ENCODE assay signal across 13 mouse cellular contexts in the genomic region with DNA sequence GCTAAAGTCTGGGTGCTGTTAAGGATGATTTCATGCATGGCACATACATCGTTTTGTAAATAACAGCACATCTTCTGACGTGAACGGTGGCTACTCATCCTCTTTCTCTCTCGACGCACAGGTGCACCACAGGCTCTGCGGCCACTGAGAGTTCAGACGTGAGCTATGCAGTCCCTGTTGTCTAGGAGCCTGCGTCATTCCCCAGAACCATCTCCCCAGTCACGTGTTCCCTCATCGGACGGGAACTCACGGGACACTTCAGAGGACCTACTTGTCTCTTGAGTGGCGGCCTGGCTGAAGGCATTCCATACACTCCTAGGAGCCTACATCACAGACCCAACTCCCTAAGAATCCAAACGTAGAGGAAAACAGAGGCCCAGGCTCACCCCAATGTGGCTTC. TPM values are rescaled to one million over a fixed set of nuclear protein-coding genes. Genes with fewer than 3 reads are reported as not detected.
DNase-seq lines count a peak whose midpoint lies in the region; ATAC-seq and TF ChIP-seq lines count a peak whose summit lies in the region.
"Had no signal": no experiment of that assay in that cellular context is flagged by ENCODE, and none has a peak within 500 bp of the region (broad histone marks: within the 10 kb centered on the region; RNA-seq: fewer than 3 reads in every experiment).

No protein-coding gene starts in this region.

- TF ChIP-seq EP300 in CH12.LX (IDR thresholded peaks at IDR 0.05; ENCODE audit: low read length) = no peak

- no peaks in the 10 kb centered on the region for H3K36me3 ChIP-seq in heart, embryonic 13.5 days
- H3K36me3 ChIP-seq in CH12.LX (replicated peaks in 1 of 2; ENCODE audit: control insufficient read depth in 1 of 2, insufficient read depth in 1 of 2, low read length in 1 of 2) = no peaks in the 10 kb centered on the region
- no peaks in the 10 kb centered on the region for H3K36me3 ChIP-seq in thymus, adult 2 months (ENCODE audit: control insufficient read depth, insufficient read depth, low read length)

- no peak overlapping the region for H3K9ac ChIP-seq in heart, embryonic 13.5 days
- no peak overlapping the region for H3K9ac ChIP-seq in CH12.LX (ENCODE audit: insufficient read depth, low read depth)
- H3K9ac ChIP-seq: liver, embryonic 14.5 days had no signal

- no peak for TF ChIP-seq POLR2A in CH12.LX (IDR thresholded peaks at IDR 0.05; ENCODE audit: low read depth, low read length)
- TF ChIP-seq POLR2A in thymus, adult 2 months (IDR thresholded peaks at IDR 0.05; ENCODE audit: control insufficient read depth, extremely low read depth, insufficient read depth, low read length, poor library complexity) = no peak

- H3K79me2 ChIP-seq in CH12.LX (replicated peaks; ENCODE audit: control insufficient read depth, extremely low read depth, insufficient read depth, poor library complexity, severe bottlenecking) = peaks cover 27% of the 10 kb centered on the region

- dilution Hi-C loops in CH12.LX (cut with MboI; ENCODE audit: extremely low pct_ligation_motif_present, extremely low pct_unique_long_range_greater_than_20kb, low sequenced_read_pairs) = no loop called here

- TF ChIP-seq CTCF in CH12.LX (conservative IDR thresholded peaks at IDR 0.05 in 1 of 2, IDR thresholded peaks at IDR 0.05 in 1 of 2; ENCODE audit: low read depth in 2 of 2, low read length in 2 of 2) = no peak
- TF ChIP-seq CTCF in thymus, adult 2 months (IDR thresholded peaks at IDR 0.05; ENCODE audit: borderline replicate concordance, control insufficient read depth, extremely low read depth, insufficient read depth, low read length, poor library complexity) = no peak

- intact Hi-C loops in heart, postnatal 25 days (cut with DNase I) = loop anchor here (5.0 kb wide), 2 partner anchors 79 to 211 kb away; no protein-coding TSS in a partner anchor

- peaks cover 46% of the 10 kb centered on the region for H3K4me1 ChIP-seq in heart, embryonic 13.5 days
- H3K4me1 ChIP-seq in CH12.LX (ENCODE audit: control insufficient read depth in 1 of 2, insufficient read depth in 2 of 2) = peaks cover 21 to 60% of the 10 kb centered on the region in 2 experiments
- peaks cover 17% of the 10 kb centered on the region for H3K4me1 ChIP-seq in thymus, adult 2 months (replicated peaks; ENCODE audit: control insufficient read depth, insufficient read depth, low read length)

- H3K27me3 ChIP-seq in heart, embryonic 13.5 days (replicated peaks) = no peaks in the 10 kb centered on the region
- no peaks in the 10 kb centered on the region for H3K27me3 ChIP-seq in CH12.LX (replicated peaks)
- no peaks in the 10 kb centered on the region for H3K27me3 ChIP-seq in thymus, adult 2 months (ENCODE audit: control insufficient read depth, insufficient read depth, low read length)

- ATAC-seq in CD4-positive, CD25-positive, alpha-beta regulatory T cell, adult 4 months = no peak
- no peak for ATAC-seq in heart, embryonic 13.5 days (ENCODE audit: extremely low read depth, insufficient number of reproducible peaks, low FRiP score, low TSS enrichment)
- ATAC-seq: forebrain, embryonic 14.5 days had no signal

- H3K27ac ChIP-seq in heart, embryonic 13.5 days (replicated peaks) = 0 out of 2 replicates have a peak overlapping the region, but pooled peaks have one; percentile 29
- H3K27ac ChIP-seq in CH12.LX (ENCODE audit: insufficient read depth, low read depth) = peak overlapping the region; percentile 22; the same call in 1 of the 2 replicates
- H3K27ac ChIP-seq in thymus, adult 2 months (ENCODE audit: control insufficient read depth, insufficient read depth, low read length) = no peak overlapping the region
- H3K27ac ChIP-seq: liver, embryonic 14.5 days had no signal

- peak; percentile 19 for DNase-seq in CD4-positive, CD25-positive, alpha-beta regulatory T cell, adult 2 months (ENCODE audit: low read depth, low spot score)
- DNase-seq in heart, postnatal 25 days (ENCODE audit: low spot score) = no peak
- no peak for DNase-seq in CH12.LX (ENCODE audit: extremely low read depth)
- peak; percentile 71 for DNase-seq in lung, postnatal 25 days (ENCODE audit: low spot score)
- no peak for DNase-seq in kidney, postnatal 4 days
- DNase-seq in thymus, adult 2 months = no peak
- DNase-seq: adrenal gland, adult 2 months; kidney, adult 2 months; layer of hippocampus, postnatal 36 days had no signal

- TF ChIP-seq RAD21 in CH12.LX (IDR thresholded peaks at IDR 0.05; ENCODE audit: low read depth, low read length) = no peak

- H3K4me3 ChIP-seq in heart, embryonic 13.5 days = no peak overlapping the region
- peak overlapping the region in 1 of 3 experiments; percentile 44 for H3K4me3 ChIP-seq in CH12.LX (replicated peaks in 1 of 3; ENCODE audit: low read depth in 2 of 3, low read length in 2 of 3, poor library complexity in 1 of 3)
- no peak overlapping the region for H3K4me3 ChIP-seq in thymus, adult 2 months (ENCODE audit: control insufficient read depth, insufficient read depth, low read length)

- no peaks in the 10 kb centered on the region for H3K9me3 ChIP-seq in heart, embryonic 13.5 days
- H3K9me3 ChIP-seq in CH12.LX (replicated peaks; ENCODE audit: low read length) = no peaks in the 10 kb centered on the region

- H3K4me2 ChIP-seq in heart, embryonic 13.5 days = peak overlapping the region; percentile 91
- H3K4me2 ChIP-seq in CH12.LX (ENCODE audit: insufficient read depth, low read depth, poor library complexity, severe bottlenecking) = no peak overlapping the region

- in situ Hi-C loops in CH12.LX (cut with MboI; ENCODE audit: low pct_ligation_motif_present, low pct_unique_long_range_greater_than_20kb, low sequenced_read_pairs) = loop anchor here (10.0 kb wide), 1 partner anchor 51 kb away; no protein-coding TSS in a partner anchor

- WGBS in heart, embryonic 13.5 days = 24% methylated on average over 14 of the region's 14 CpGs
- 86% methylated on average over 14 of the region's 14 CpGs for WGBS in thymus, adult 2 months

TF ChIP-seq in CH12.LX, 34 proteins besides CTCF, POLR2A, EP300 and RAD21:
- TF ChIP-seq TCF12 (IDR thresholded peaks at IDR 0.05; ENCODE audit: low read depth, low read length) (no peak), IRF4 (IDR thresholded peaks at IDR 0.05; ENCODE audit: low read depth, low read length) (no peak), PAX5 (IDR thresholded peaks at IDR 0.05; ENCODE audit: low read length) (no peak), CHD2 (IDR thresholded peaks at IDR 0.05; ENCODE audit: low read length) (no peak), ELF1 (IDR thresholded peaks at IDR 0.05; ENCODE audit: low read depth, low read length) (no peak), JUND (conservative IDR thresholded peaks at IDR 0.05; ENCODE audit: low read depth, low read length) (no peak), ZC3H11A (IDR thresholded peaks at IDR 0.05; ENCODE audit: low read depth, low read length) (no peak), ZMIZ1 (IDR thresholded peaks at IDR 0.05; ENCODE audit: low read depth, low read length) (no peak), NRF1 (IDR thresholded peaks at IDR 0.05; ENCODE audit: low read depth, low read length) (no peak), GABPA (IDR thresholded peaks at IDR 0.05; ENCODE audit: insufficient replicate concordance, low read depth, low read length) (no peak), MAFK (IDR thresholded peaks at IDR 0.05; ENCODE audit: insufficient replicate concordance, low read length) (no peak), TBP (conservative IDR thresholded peaks at IDR 0.05; ENCODE audit: low read depth, low read length) (no peak), SMC3 (IDR thresholded peaks at IDR 0.05; ENCODE audit: low read depth, low read length) (no peak), NELFE (IDR thresholded peaks at IDR 0.05; ENCODE audit: low read depth, low read length) (no peak), E2F4 (IDR thresholded peaks at IDR 0.05; ENCODE audit: insufficient replicate concordance, low read depth, low read length) (no peak), USF1 (IDR thresholded peaks at IDR 0.05; ENCODE audit: low read depth, low read length) (no peak), KAT2A (IDR thresholded peaks at IDR 0.05; ENCODE audit: insufficient replicate concordance, low read length) (no peak)
TF ChIP-seq in CH12.LX: peak in this region for 0.

RNA-seq across cellular contexts. Expression of gene Ubl3, which starts 1.1 kb away (rescaled TPM):
- polyA plus RNA-seq in CD4-positive, CD25-positive, alpha-beta regulatory T cell, adult 4 months (2017; shearing (Covaris generic)) = 100 to 1,000 TPM in 1 of 2 experiments, 10 to 100 TPM in 1; 85.9 to 102 TPM
- 55.0 and 59.1 TPM in 2 replicates for polyA plus RNA-seq in heart, embryonic 13.5 days (2015; fragmentation: Nextera tagmentation; extraction: Ambion mirVana)
- total RNA-seq in heart, postnatal 25 days (2021) = 10 to 100 TPM; 89.6 to 99.7 TPM
- total RNA-seq in CH12.LX (2012; rRNA removed) = 44.8 and 46.9 TPM in 2 replicates
- 83.3 and 83.5 TPM in 2 replicates for total RNA-seq in CH12.LX (2014; rRNA removed)
- polyA plus RNA-seq in CH12.LX (2012; ENCODE audit: insufficient read length, low read depth) = 81.8 and 85.9 TPM in 2 replicates
- polyA plus RNA-seq in thymus, adult 2 months (2012; rRNA removed) = 45.3 and 48.2 TPM in 2 replicates

Comparison
In these comparisons a context has a peak if more than half of its experiments do, and no peak if none do; other contexts are left out.
1. DNase-seq: peak in CD4-positive, CD25-positive, alpha-beta regulatory T cell, adult 2 months (single experiment) and lung, postnatal 25 days (single experiment); none in heart, postnatal 25 days (single experiment), CH12.LX (single experiment), kidney, postnatal 4 days (0 of 2) and thymus, adult 2 months (single experiment).